Comparison of ENCODE assay signal across 33 mouse cellular contexts in the genomic region with DNA sequence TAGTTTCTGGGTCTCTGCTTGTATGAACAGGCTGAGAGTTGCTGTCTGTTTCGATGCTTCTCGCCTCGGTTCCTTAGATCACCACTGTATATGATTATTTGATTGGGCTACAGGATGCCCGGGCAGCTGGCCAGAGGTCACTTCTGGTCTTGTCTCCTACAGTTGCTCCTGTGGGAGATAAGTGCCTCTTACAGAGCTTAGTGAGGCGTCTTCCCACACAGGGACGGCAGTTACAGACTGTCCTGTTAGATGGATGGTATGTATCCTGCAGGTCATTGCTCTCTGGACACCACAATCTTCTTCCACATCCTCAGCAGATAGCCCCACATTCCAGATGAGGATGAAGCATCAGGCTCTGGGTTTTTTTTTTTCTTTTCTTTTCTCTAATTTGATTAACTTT. TPM values are rescaled to one million over a fixed set of nuclear protein-coding genes. Genes with fewer than 3 reads are reported as not detected.
"Had no signal": no experiment of that assay in that cellular context is flagged by ENCODE, and none has a peak within 500 bp of the region (broad histone marks: within the 10 kb centered on the region; RNA-seq: fewer than 3 reads in every experiment).

No protein-coding gene starts in this region.

- H3K4me2 ChIP-seq: limb, embryonic 12.5 days; limb, embryonic 13.5 days; limb, embryonic 15.5 days; liver, embryonic 12.5 days; liver, embryonic 13.5 days; liver, embryonic 15.5 days; lung, embryonic 14.5 days; lung, embryonic 15.5 days; midbrain, embryonic 11.5 days; midbrain, embryonic 12.5 days; midbrain, embryonic 13.5 days; midbrain, embryonic 15.5 days; neural tube, embryonic 12.5 days had no signal

- ATAC-seq: liver, embryonic 12.5 days; liver, postnatal 0 days; lung, postnatal 0 days; midbrain, embryonic 13.5 days; midbrain, embryonic 15.5 days; midbrain, embryonic 16.5 days had no signal

- H3K27ac ChIP-seq: limb, embryonic 10.5 days; limb, embryonic 12.5 days; limb, embryonic 13.5 days; limb, embryonic 15.5 days; liver, embryonic 12.5 days; liver, embryonic 13.5 days; liver, embryonic 14.5 days; liver, embryonic 15.5 days; lung, embryonic 15.5 days; macrophage; midbrain, embryonic 10.5 days; midbrain, embryonic 12.5 days; midbrain, embryonic 13.5 days; midbrain, embryonic 15.5 days; neural tube, embryonic 12.5 days had no signal

- H3K36me3 ChIP-seq: limb, embryonic 10.5 days; limb, embryonic 12.5 days; limb, embryonic 13.5 days; limb, embryonic 15.5 days; liver, embryonic 12.5 days; liver, embryonic 13.5 days; liver, embryonic 15.5 days; lung, embryonic 15.5 days; midbrain, embryonic 10.5 days; midbrain, embryonic 12.5 days; midbrain, embryonic 13.5 days; midbrain, embryonic 15.5 days; neural tube, embryonic 12.5 days had no signal

- DNase-seq: left cerebral cortex, postnatal 4 days; liver; liver, embryonic 13.5 days; liver, postnatal 0 days; lung, adult 18-20 months; lung, adult 2 months; lung, embryonic 14.5 days; lung, postnatal 10 days; lung, postnatal 14 days; lung, postnatal 36 days; lung, postnatal 4 days; midbrain, embryonic 14.5 days had no signal

- H3K9ac ChIP-seq: limb, embryonic 12.5 days; limb, embryonic 13.5 days; limb, embryonic 15.5 days; liver, embryonic 12.5 days; liver, embryonic 13.5 days; liver, embryonic 14.5 days; liver, embryonic 15.5 days; liver, postnatal 0 days; lung, embryonic 14.5 days; lung, embryonic 15.5 days; midbrain, embryonic 12.5 days; midbrain, embryonic 13.5 days; midbrain, embryonic 15.5 days; neural tube, embryonic 12.5 days had no signal

- H3K4me3 ChIP-seq: limb, embryonic 10.5 days; limb, embryonic 12.5 days; limb, embryonic 13.5 days; limb, embryonic 15.5 days; liver, embryonic 12.5 days; liver, embryonic 13.5 days; liver, embryonic 15.5 days; lung, embryonic 15.5 days; megakaryocyte, embryonic 14.5 days; midbrain, embryonic 10.5 days; midbrain, embryonic 12.5 days; midbrain, embryonic 13.5 days; midbrain, embryonic 15.5 days; myocyte; neural tube, embryonic 12.5 days had no signal

- H3K9me3 ChIP-seq: limb, embryonic 10.5 days; limb, embryonic 12.5 days; limb, embryonic 13.5 days; limb, embryonic 15.5 days; liver, embryonic 12.5 days; liver, embryonic 15.5 days; lung, embryonic 15.5 days; midbrain, embryonic 10.5 days; midbrain, embryonic 12.5 days; midbrain, embryonic 15.5 days; neural tube, embryonic 12.5 days had no signal

- H3K27me3 ChIP-seq: limb, embryonic 12.5 days; limb, embryonic 13.5 days; limb, embryonic 15.5 days; liver, embryonic 12.5 days; liver, embryonic 13.5 days; liver, embryonic 15.5 days; lung, embryonic 15.5 days; megakaryocyte, embryonic 14.5 days; midbrain, embryonic 12.5 days; midbrain, embryonic 13.5 days; midbrain, embryonic 15.5 days; neural tube, embryonic 12.5 days had no signal

- H3K4me1 ChIP-seq: limb, embryonic 10.5 days; limb, embryonic 12.5 days; limb, embryonic 13.5 days; limb, embryonic 15.5 days; liver, embryonic 12.5 days; liver, embryonic 13.5 days; liver, embryonic 15.5 days; lung, embryonic 15.5 days; megakaryocyte, embryonic 14.5 days; midbrain, embryonic 10.5 days; midbrain, embryonic 12.5 days; midbrain, embryonic 13.5 days; midbrain, embryonic 15.5 days; neural tube, embryonic 12.5 days had no signal

RNA-seq across cellular contexts. Expression of a gene that starts 21.7 kb away (rescaled TPM):
- total RNA-seq: megakaryocyte, adult 5-6 weeks; monocyte, adult 5-6 weeks had no signal
- polyA plus RNA-seq: macrophage had no signal
